Mouse (Mus musculus): ENCODE measurements at regions not wholly inside any gene's neighbourhood (a gene's known extent, or its start where the extent isn't known, plus 50 kb on each side); places are given as distances from the start of the nearest gene placed in this dataset.

- peak; percentile 47 to 74 for DNase-seq (ENCODE audit: low spot score in 2 of 2)
Measured at GRCm38 (mm10) chr6:139391307-139391706, 110.5 kb downstream of the Rergl start.

- no peak for DNase-seq (ENCODE audit: low spot score in 2 of 2)
Measured at GRCm38 (mm10) chr6:139350939-139351338, 150.8 kb downstream of the Rergl start.

GRCm38 (mm10) chr6:139325226-139325625 lies 176.6 kb downstream of the Rergl start:
- DNase-seq (ENCODE audit: low spot score in 2 of 2) = peak in 1 of 2 experiments; percentile 20

- no peak for DNase-seq (ENCODE audit: low spot score in 2 of 2)
Measured at GRCm38 (mm10) chr6:139307651-139308050, 194.1 kb downstream of the Rergl start.

GRCm38 (mm10) chr6:139304306-139304705 lies 197.5 kb downstream of the Rergl start:
- DNase-seq (ENCODE audit: low spot score in 2 of 2) = no peak

GRCm38 (mm10) chr6:139295701-139296100 lies 206.1 kb downstream of the Rergl start:
- peak; percentile 36 to 67 for DNase-seq (ENCODE audit: low spot score in 2 of 2)

- no peak for DNase-seq (ENCODE audit: low spot score in 2 of 2)
Measured at GRCm38 (mm10) chr6:139279093-139279492, 222.7 kb downstream of the Rergl start.

- DNase-seq (ENCODE audit: low spot score in 2 of 2) = no peak
Measured at GRCm38 (mm10) chr6:139275512-139275911, 226.3 kb downstream of the Rergl start.

GRCm38 (mm10) chr6:139253704-139254103 lies 248.1 kb downstream of the Rergl start:
- no peak for DNase-seq (ENCODE audit: low spot score in 2 of 2)

- peak; percentile 61 to 74 for DNase-seq (ENCODE audit: low spot score in 2 of 2)
Measured at GRCm38 (mm10) chr6:139248920-139249547, 252.7 kb downstream of the Rergl start.

- no peak for DNase-seq (ENCODE audit: low spot score in 2 of 2)
Measured at GRCm38 (mm10) chr6:139226127-139226526, 275.6 kb downstream of the Rergl start.

GRCm38 (mm10) chr6:139214488-139214887 lies 287.3 kb downstream of the Rergl start:
- no peak for DNase-seq (ENCODE audit: low spot score in 2 of 2)

- DNase-seq (ENCODE audit: low spot score in 2 of 2) = no peak
Measured at GRCm38 (mm10) chr6:139210256-139210655, 291.5 kb downstream of the Rergl start.

- DNase-seq (ENCODE audit: low spot score in 2 of 2) = peak in 1 of 2 experiments; percentile 48
Measured at GRCm38 (mm10) chr6:139198601-139199000, 303.2 kb downstream of the Rergl start.

GRCm38 (mm10) chr6:139186431-139186830 lies 315.3 kb downstream of the Rergl start:
- no peak for DNase-seq (ENCODE audit: low spot score in 2 of 2)

- peak; percentile 9 to 76 for DNase-seq (ENCODE audit: low spot score in 2 of 2)
Measured at GRCm38 (mm10) chr6:139160352-139160751, 341.4 kb downstream of the Rergl start.

GRCm38 (mm10) chr6:139159741-139160140 lies 342.0 kb downstream of the Rergl start:
- DNase-seq (ENCODE audit: low spot score in 2 of 2) = peak; percentile 30 to 78

- no peak for DNase-seq (ENCODE audit: low spot score in 2 of 2)
Measured at GRCm38 (mm10) chr6:139154802-139155201, 347.0 kb downstream of the Rergl start.

GRCm38 (mm10) chr6:139135693-139136092 lies 366.1 kb downstream of the Rergl start:
- DNase-seq (ENCODE audit: low spot score in 2 of 2) = no peak

- no peak for DNase-seq (ENCODE audit: low spot score in 2 of 2)
Measured at GRCm38 (mm10) chr6:139132083-139132679, 369.6 kb downstream of the Rergl start.

- no peak for DNase-seq (ENCODE audit: low spot score in 2 of 2)
Measured at GRCm38 (mm10) chr6:139108263-139108662, 393.5 kb downstream of the Rergl start.

- no peak for DNase-seq (ENCODE audit: low spot score in 2 of 2)
Measured at GRCm38 (mm10) chr6:139103397-139103796, 398.4 kb downstream of the Rergl start.

- no peak for DNase-seq (ENCODE audit: low spot score in 2 of 2)
Measured at GRCm38 (mm10) chr6:139099273-139099672, 402.5 kb downstream of the Rergl start.

GRCm38 (mm10) chr6:139075433-139075832 lies 417.1 kb upstream of the Igbp1b start:
- no peak for DNase-seq (ENCODE audit: low spot score in 2 of 2)
